Mouse (Mus musculus) CH12.LX (cell line): ENCODE measurements around the gene Wwtr1. TPM values are rescaled to one million over a fixed set of nuclear protein-coding genes. Genes with fewer than 3 reads are reported as not detected.
A peak's percentile ranks its signal among the peaks of the same experiment; 100 is the strongest.

Experiments
- DNase-seq: peaks from one replicate; pipeline ENCODE4 v3.0.0-alpha.2; 2013; ENCODE audit errors: extremely low read depth
- H3K27ac ChIP-seq: 2 replicates; pipeline ENCODE4 v1.5.1; 2012; ENCODE audit warnings: low read depth, mild to moderate bottlenecking, control low read depth, moderate library complexity; ENCODE audit not compliant: insufficient read depth
- H3K27me3 ChIP-seq: replicated peaks from 2 replicates; pipeline ENCODE3; 2012; ENCODE audit warnings: inconsistent platforms
- H3K36me3 ChIP-seq, 2 experiments: replicated peaks in 1 of 2; 2 replicates each; pipeline versions ENCODE3 to v1.6.1; 2012; ENCODE audit warnings: inconsistent platforms in 1 of 2, low read length in 1 of 2, mild to moderate bottlenecking in 1 of 2, mixed read lengths in 1 of 2, moderate library complexity in 1 of 2; ENCODE audit not compliant: control insufficient read depth in 1 of 2, insufficient read depth in 1 of 2
- H3K4me1 ChIP-seq, 2 experiments: 2 replicates each; pipeline ENCODE4 v1.6.1; 2012; ENCODE audit warnings: inconsistent platforms in 1 of 2, moderate library complexity in 1 of 2; ENCODE audit not compliant: insufficient read depth in 2 of 2, control insufficient read depth in 1 of 2
- H3K4me2 ChIP-seq: 2 replicates; pipeline ENCODE4 v1.6.1; 2012; ENCODE audit warnings: low read depth, mild to moderate bottlenecking, control low read depth; ENCODE audit not compliant: poor library complexity, insufficient read depth, severe bottlenecking
- H3K4me3 ChIP-seq, 3 experiments: fragments of 150-350 bp in 1 of 3; sonication (generic) in 1 of 3; replicated peaks in 1 of 3; 2 replicates each; pipeline versions ENCODE3 to v1.5.1; 2011 to 2012; ENCODE audit warnings: low read depth in 2 of 3, low read length in 2 of 3, mild to moderate bottlenecking in 2 of 3, moderate library complexity in 2 of 3, control low read depth in 1 of 3, improper control_type of control experiment in 1 of 3, inconsistent platforms in 1 of 3, mixed read lengths in 1 of 3; ENCODE audit not compliant: poor library complexity in 1 of 3
- H3K79me2 ChIP-seq: replicated peaks from 2 replicates; pipeline ENCODE4 v1.6.1; 2012; ENCODE audit warnings: mild to moderate bottlenecking, moderate library complexity; ENCODE audit not compliant: control insufficient read depth, poor library complexity, insufficient read depth, severe bottlenecking; ENCODE audit errors: extremely low read depth
- H3K9ac ChIP-seq: 2 replicates; pipeline ENCODE4 v1.6.1; 2012; ENCODE audit warnings: low read depth, mild to moderate bottlenecking, control low read depth, moderate library complexity; ENCODE audit not compliant: insufficient read depth
- H3K9me3 ChIP-seq: replicated peaks from 2 replicates; pipeline ENCODE3; 2012; ENCODE audit warnings: low read length, inconsistent platforms, mixed read lengths
- CTCF ChIP-seq, 2 experiments: IDR thresholded peaks in 1 of 2; conservative IDR thresholded peaks in 1 of 2; 2 replicates each; pipeline ENCODE4 v1.5.1; 2011 to 2012; ENCODE audit warnings: low read depth in 2 of 2, low read length in 2 of 2, improper control_type of control experiment in 1 of 2, inconsistent platforms in 1 of 2, mild to moderate bottlenecking in 1 of 2, moderate library complexity in 1 of 2
- GABPA ChIP-seq: IDR thresholded peaks from 2 replicates; pipeline ENCODE4 v1.6.1; 2012; ENCODE audit warnings: low read depth, low read length, improper control_type of control experiment, inconsistent platforms; ENCODE audit not compliant: insufficient replicate concordance
- HCFC1 ChIP-seq: IDR thresholded peaks from 2 replicates; pipeline ENCODE4 v1.6.1; 2012; ENCODE audit warnings: low read depth, mild to moderate bottlenecking, inconsistent platforms, low read length, improper control_type of control experiment
- JUN ChIP-seq: IDR thresholded peaks from 2 replicates; pipeline ENCODE4 v1.6.1; 2011; ENCODE audit warnings: low read depth, mild to moderate bottlenecking, low read length, improper control_type of control experiment, moderate library complexity; ENCODE audit not compliant: insufficient read depth
- MXI1 ChIP-seq: IDR thresholded peaks from 2 replicates; pipeline ENCODE4 v1.6.1; 2011; ENCODE audit warnings: mild to moderate bottlenecking, low read depth, low read length, improper control_type of control experiment
- NELFE ChIP-seq: IDR thresholded peaks from 2 replicates; pipeline ENCODE4 v1.6.1; 2011; ENCODE audit warnings: low read depth, low read length, improper control_type of control experiment
- PAX5 ChIP-seq: IDR thresholded peaks from 2 replicates; pipeline ENCODE4 v1.6.1; 2012; ENCODE audit warnings: low read length, inconsistent platforms, mixed read lengths
- POLR2A ChIP-seq: IDR thresholded peaks from 2 replicates; pipeline ENCODE4 v1.6.1; 2011; ENCODE audit warnings: low read depth, mild to moderate bottlenecking, improper control_type of control experiment, low read length
- POLR2AphosphoS2 ChIP-seq: IDR thresholded peaks from 2 replicates; pipeline ENCODE4 v1.6.1; 2011; ENCODE audit warnings: low read depth, low read length, improper control_type of control experiment
- RAD21 ChIP-seq: IDR thresholded peaks from 2 replicates; pipeline ENCODE4 v1.6.1; 2011; ENCODE audit warnings: low read depth, mild to moderate bottlenecking, low read length, improper control_type of control experiment, moderate library complexity
- ZKSCAN1 ChIP-seq: IDR thresholded peaks from 2 replicates; pipeline ENCODE4 v1.6.1; 2012; ENCODE audit warnings: low read depth, inconsistent platforms, low read length, improper control_type of control experiment, borderline replicate concordance
- ZMIZ1 ChIP-seq: IDR thresholded peaks from 2 replicates; pipeline ENCODE4 v1.6.1; 2012; ENCODE audit warnings: low read depth, mild to moderate bottlenecking, inconsistent platforms, low read length, improper control_type of control experiment
- dilution Hi-C: fragments of 300-500 bp; cut with MboI; formaldehyde crosslinking; loops from 2 replicates; pipeline ENCODE4 v1.14.3; 2020; ENCODE audit warnings: low sequenced_read_pairs; ENCODE audit not compliant: extremely low pct_unique_long_range_greater_than_20kb, extremely low pct_ligation_motif_present
- in situ Hi-C: fragments of 300-500 bp; cut with MboI; formaldehyde crosslinking; loops from 3 replicates; pipeline ENCODE4 v1.14.3; 2019; ENCODE audit warnings: low sequenced_read_pairs, low pct_ligation_motif_present, low pct_unique_long_range_greater_than_20kb, mixed read lengths
- polyA plus RNA-seq: library from polyadenylated mRNA; unstranded; fragments of >175 nt; gene quantifications from 2 replicates; pipeline ENCODE4 v1.2.1, GENCODE M21; 2012; ENCODE audit warnings: low read depth; ENCODE audit not compliant: insufficient read length
- total RNA-seq, 2 experiments: library from RNA; depleted of rRNA; stranded (reverse); fragments of 300-350 nt in 1 of 2; fragments of >200 nt in 1 of 2; gene quantifications; 2 replicates each; pipeline ENCODE4 v1.2.3; 2012 to 2014

Gene Wwtr1
- total and polyA plus RNA-seq, 3 experiments: 12.8 to 14.8 (median 13.5) TPM

- H3K4me2 ChIP-seq: no peak overlapping the region
- in situ Hi-C loops: no loop called here
- H3K4me3 ChIP-seq: no peak overlapping the region
- H3K9ac ChIP-seq: no peak overlapping the region
- no peaks in the 10 kb centered on the region for H3K9me3 ChIP-seq
- H3K27me3 ChIP-seq: no peaks in the 10 kb centered on the region
- no peak overlapping the region for H3K27ac ChIP-seq
- 0 out of 4 replicates have a peak, but pooled peaks cover 0 to under 1% of the 10 kb centered on the region in 2 experiments for H3K4me1 ChIP-seq
- TF ChIP-seq RAD21: peak; percentile 54
- TF ChIP-seq CTCF (conservative IDR thresholded peaks at IDR 0.05 in 1 of 2, IDR thresholded peaks at IDR 0.05 in 1 of 2; ENCODE audit: low read depth in 2 of 2, low read length in 2 of 2): peak in 1 of 2 experiments; percentile 59; a peak in 2 of 4 replicates
- TF ChIP-seq PAX5: no peak
- TF ChIP-seq MXI1: no peak
- TF ChIP-seq, all 38 proteins: peak for 2
- no peaks in the 10 kb centered on the region for H3K36me3 ChIP-seq
- dilution Hi-C loops: no loop called here
- H3K79me2 ChIP-seq: no peaks in the 10 kb centered on the region
- no peak for DNase-seq
Measured at GRCm38 (mm10) chr3:57429486-57429885, 146.2 kb downstream of the Wwtr1 start.

- Histone ChIP-seq H3K27ac (no peak overlapping the region), H3K4me2 (peak overlapping the region; percentile 25; the same call in 1 of the 2 replicates), H3K36me3 (no peaks in the 10 kb centered on the region), H3K27me3 (no peaks in the 10 kb centered on the region), H3K9me3 (no peaks in the 10 kb centered on the region), H3K4me1 (no peaks in the 10 kb centered on the region), H3K4me3 (no peak overlapping the region), H3K79me2 (no peaks in the 10 kb centered on the region), H3K9ac (no peak overlapping the region)
- in situ Hi-C loops (no loop called here), dilution Hi-C loops (no loop called here)
- TF ChIP-seq ZMIZ1: no peak
- TF ChIP-seq GABPA: no peak
- no peak for TF ChIP-seq JUN
- no peak for TF ChIP-seq NELFE
- no peak for TF ChIP-seq POLR2A
- TF ChIP-seq POLR2AphosphoS2: no peak
- no peak for DNase-seq
Measured at GRCm38 (mm10) chr3:57428682-57429464, 146.8 kb downstream of the Wwtr1 start.

GRCm38 (mm10) chr3:57426351-57426750, 149.4 kb downstream of the Wwtr1 start:
- no peak overlapping the region for H3K4me3 ChIP-seq

More at GRCm38 (mm10) chr3:57426351-57426750, 149.4 kb downstream of the Wwtr1 start:
- no peak overlapping the region for H3K9ac ChIP-seq
- H3K4me1 ChIP-seq: no peaks in the 10 kb centered on the region
- H3K9me3 ChIP-seq: no peaks in the 10 kb centered on the region
- in situ Hi-C loops (no loop called here), dilution Hi-C loops (no loop called here)
- H3K27ac ChIP-seq: no peak overlapping the region
- no peaks in the 10 kb centered on the region for H3K79me2 ChIP-seq
- DNase-seq: no peak
- no peaks in the 10 kb centered on the region for H3K27me3 ChIP-seq
- H3K36me3 ChIP-seq: no peaks in the 10 kb centered on the region
- H3K4me2 ChIP-seq: no peak overlapping the region
- TF ChIP-seq GABPA: no peak
- no peak for TF ChIP-seq HCFC1
- TF ChIP-seq ZMIZ1: no peak
- TF ChIP-seq ZKSCAN1: no peak
